Mouse (Mus musculus) midbrain, embryonic 11.5 days (tissue): ENCODE measurements around the gene Magix. TPM values are rescaled to one million over a fixed set of nuclear protein-coding genes. Genes with fewer than 3 reads are reported as not detected.
A peak's percentile ranks its signal among the peaks of the same experiment; 100 is the strongest.

Experiments
- ATAC-seq: fragments of 200-750 bp; cut with Nextera tagmentation; 2 replicates; pipeline ENCODE4 v1.8.0; 2017; ENCODE audit warnings: moderate TSS enrichment, moderate library complexity; ENCODE audit not compliant: low FRiP score
- DNase-seq: peaks from one replicate; pipeline ENCODE4 v3.0.0; 2015; ENCODE audit warnings: low spot score; ENCODE audit errors: missing footprints
- H3K27ac ChIP-seq: fragments of 300-500 bp; sonication (generic); 2 replicates; pipeline ENCODE4 v1.5.1; 2014; ENCODE audit warnings: low read depth, low read length
- H3K27me3 ChIP-seq: fragments of 300-500 bp; sonication (generic); 2 replicates; pipeline ENCODE4 v1.6.1; 2014; ENCODE audit warnings: mild to moderate bottlenecking, low read length, moderate library complexity, mixed read lengths; ENCODE audit not compliant: control insufficient read depth, insufficient read depth
- H3K36me3 ChIP-seq: fragments of 300-500 bp; sonication (generic); 2 replicates; pipeline ENCODE4 v1.6.1; 2014; ENCODE audit warnings: mild to moderate bottlenecking, low read length, moderate library complexity, mixed read lengths; ENCODE audit not compliant: control insufficient read depth, insufficient read depth
- H3K4me1 ChIP-seq: fragments of 300-500 bp; sonication (generic); 2 replicates; pipeline ENCODE4 v1.6.1; 2014; ENCODE audit warnings: low read length; ENCODE audit not compliant: control insufficient read depth, insufficient read depth
- H3K4me2 ChIP-seq: fragments of 300-500 bp; sonication (generic); 2 replicates; pipeline ENCODE4 v1.6.1; 2014; ENCODE audit warnings: mild to moderate bottlenecking, moderate library complexity
- H3K4me3 ChIP-seq: fragments of 300-500 bp; sonication (generic); 2 replicates; pipeline ENCODE4 v1.5.1; 2014; ENCODE audit warnings: low read depth, low read length
- H3K9ac ChIP-seq: fragments of 300-500 bp; sonication (generic); 2 replicates; pipeline ENCODE4 v1.6.1; 2014; ENCODE audit warnings: low read length
- H3K9me3 ChIP-seq: fragments of 300-500 bp; sonication (generic); 2 replicates; pipeline ENCODE4 v1.6.1; 2016; ENCODE audit warnings: low read length; ENCODE audit not compliant: control insufficient read depth
- WGBS: fragments of 180-500 bp; shearing (Covaris S2); extraction: QIAGEN DNeasy Blood & Tissue Kit; methylation state at CpG from one replicate; pipeline ENCODE4 v1.1.7; 2014; 5-methylcytosine and 5-hydroxymethylcytosine counted together
- polyA plus RNA-seq: library from polyadenylated mRNA; unstranded; fragments of >200 nt; fragmentation: Nextera tagmentation; extraction: Ambion mirVana; gene quantifications from 2 replicates; pipeline ENCODE4 v1.2.1, GENCODE M21; 2014

Magix gene
- polyA plus RNA-seq, 1 experiment from 2014 or later = not detected

- 75% methylated on average over 21 of the region's 21 CpGs for WGBS
- H3K27ac ChIP-seq = no peak overlapping the region
Measured at GRCm38 (mm10) chrX:7665739-7666502, 15.1 kb downstream of the Magix start.

GRCm38 (mm10) chrX:7664791-7665190 lies 16.3 kb downstream of the Magix start:
- no peak for ATAC-seq
- Histone ChIP-seq H3K36me3 (no peaks in the 10 kb centered on the region), H3K27ac (no peak overlapping the region), H3K27me3 (no peaks in the 10 kb centered on the region), H3K4me2 (no peak overlapping the region), H3K4me1 (no peaks in the 10 kb centered on the region), H3K4me3 (no peak overlapping the region), H3K9ac (no peak overlapping the region), H3K9me3 (no peaks in the 10 kb centered on the region)
- no peak for DNase-seq
- 90% methylated on average over 11 of the region's 11 CpGs for WGBS

More at GRCm38 (mm10) chrX:7665739-7666502, 15.1 kb downstream of the Magix start:
- no peaks in the 10 kb centered on the region for H3K36me3 ChIP-seq
- H3K9me3 ChIP-seq = no peaks in the 10 kb centered on the region
- ATAC-seq (no peak), DNase-seq (no peak)
- H3K4me3 ChIP-seq = no peak overlapping the region
- H3K4me2 ChIP-seq = no peak overlapping the region
- H3K9ac ChIP-seq = no peak overlapping the region
- no peaks in the 10 kb centered on the region for H3K4me1 ChIP-seq
- H3K27me3 ChIP-seq = no peaks in the 10 kb centered on the region

- DNase-seq (no peak), ATAC-seq (no peak)
- Histone ChIP-seq H3K9me3 (no peaks in the 10 kb centered on the region), H3K4me1 (peaks cover 6% of the 10 kb centered on the region; the same call in 1 of the 2 replicates), H3K27me3 (no peaks in the 10 kb centered on the region), H3K27ac (no peak overlapping the region), H3K4me3 (no peak overlapping the region), H3K9ac (no peak overlapping the region), H3K4me2 (no peak overlapping the region), H3K36me3 (no peaks in the 10 kb centered on the region)
- WGBS = 78% methylated on average over 3 of the region's 3 CpGs
Measured at GRCm38 (mm10) chrX:7662936-7663335, 18.1 kb downstream of the Magix start.

- Histone ChIP-seq H3K4me3 (no peak overlapping the region), H3K4me1 (peaks cover 6% of the 10 kb centered on the region; the same call in 1 of the 2 replicates), H3K9me3 (no peaks in the 10 kb centered on the region), H3K4me2 (no peak overlapping the region), H3K27ac (no peak overlapping the region), H3K27me3 (no peaks in the 10 kb centered on the region), H3K9ac (no peak overlapping the region), H3K36me3 (no peaks in the 10 kb centered on the region)
- no peak for ATAC-seq
- WGBS = 84% methylated on average over 4 of the region's 4 CpGs
- no peak for DNase-seq
Measured at GRCm38 (mm10) chrX:7661086-7661485, 20.0 kb downstream of the Magix start.

- H3K36me3 ChIP-seq = no peaks in the 10 kb centered on the region
- DNase-seq (peak; percentile 86), ATAC-seq (peak; percentile 22; the same call in 1 of the 2 replicates)
- H3K4me2 ChIP-seq = no peak overlapping the region; the same call in 1 of the 2 replicates
- 63% methylated on average over 11 of the region's 11 CpGs for WGBS
- no peaks in the 10 kb centered on the region for H3K27me3 ChIP-seq
- H3K4me3 ChIP-seq = no peak overlapping the region
- H3K27ac ChIP-seq = no peak overlapping the region
- H3K9ac ChIP-seq = no peak overlapping the region
- peaks cover 6% of the 10 kb centered on the region; the same call in 1 of the 2 replicates for H3K4me1 ChIP-seq
- H3K9me3 ChIP-seq = no peaks in the 10 kb centered on the region
Measured at GRCm38 (mm10) chrX:7658785-7659589, 22.1 kb downstream of the Magix start.

GRCm38 (mm10) chrX:7658031-7658784 lies 22.8 kb downstream of the Magix start:
- Histone ChIP-seq H3K36me3 (no peaks in the 10 kb centered on the region), H3K4me3 (no peak overlapping the region), H3K4me1 (peaks cover 6% of the 10 kb centered on the region; the same call in 1 of the 2 replicates), H3K27ac (no peak overlapping the region), H3K9me3 (no peaks in the 10 kb centered on the region), H3K4me2 (peak overlapping the region; percentile 42; the same call in 1 of the 2 replicates), H3K9ac (peak overlapping the region; percentile 30), H3K27me3 (no peaks in the 10 kb centered on the region)
- 26% methylated on average over 14 of the region's 15 CpGs for WGBS
- DNase-seq (no peak), ATAC-seq (peak; percentile 46; the same call in 1 of the 2 replicates)

- ATAC-seq (0 out of 2 replicates have a peak, but pooled peaks have one; percentile 54), DNase-seq (peak; percentile 85)
- no peaks in the 10 kb centered on the region for H3K27me3 ChIP-seq
- peak within 1 kb of the TSS; percentile 42 for H3K4me2 ChIP-seq
- WGBS = 15% methylated on average over 26 of the region's 26 CpGs
- H3K27ac ChIP-seq = no peak within 1 kb of the TSS
- H3K9ac ChIP-seq = peak within 1 kb of the TSS; percentile 54; the same call in 1 of the 2 replicates
- H3K9me3 ChIP-seq = no peaks in the 10 kb centered on the region
- H3K36me3 ChIP-seq = no peaks in the 10 kb centered on the region
- H3K4me1 ChIP-seq = peaks cover 6% of the 10 kb centered on the region; the same call in 1 of the 2 replicates
- peak within 1 kb of the TSS; percentile 23; the same call in 1 of the 2 replicates for H3K4me3 ChIP-seq
Measured at GRCm38 (mm10) chrX:7657221-7657639, 23.8 kb downstream of the Magix start, which contains the start of gene Prickle3. Gene Prickle3 (plus strand): TSS chrX:7657260.

GRCm38 (mm10) chrX:7648671-7649304 lies 32.3 kb downstream of the Magix start:
- Histone ChIP-seq H3K4me1 (no peaks in the 10 kb centered on the region), H3K4me2 (peak overlapping the region; percentile 46), H3K27me3 (no peaks in the 10 kb centered on the region), H3K9me3 (no peaks in the 10 kb centered on the region), H3K36me3 (no peaks in the 10 kb centered on the region), H3K27ac (no peak overlapping the region; the same call in 1 of the 2 replicates), H3K4me3 (peak overlapping the region; percentile 29), H3K9ac (peak overlapping the region; percentile 53)
- DNase-seq (peak; percentile 90), ATAC-seq (peak; percentile 97)
- 13% methylated on average over 25 of the region's 25 CpGs for WGBS
